Mouse (Mus musculus) c-Kit-positive CD71-positive TER-119-positive erythroid progenitor cells, embryonic 14.5 days (primary cell): ENCODE measurements around the gene H2afy.

Source experiments
- DNase-seq: peaks from one replicate; pipeline ENCODE4 v3.0.0-alpha.2; 2013; ENCODE audit warnings: low spot score

H2afy gene

DNA sequence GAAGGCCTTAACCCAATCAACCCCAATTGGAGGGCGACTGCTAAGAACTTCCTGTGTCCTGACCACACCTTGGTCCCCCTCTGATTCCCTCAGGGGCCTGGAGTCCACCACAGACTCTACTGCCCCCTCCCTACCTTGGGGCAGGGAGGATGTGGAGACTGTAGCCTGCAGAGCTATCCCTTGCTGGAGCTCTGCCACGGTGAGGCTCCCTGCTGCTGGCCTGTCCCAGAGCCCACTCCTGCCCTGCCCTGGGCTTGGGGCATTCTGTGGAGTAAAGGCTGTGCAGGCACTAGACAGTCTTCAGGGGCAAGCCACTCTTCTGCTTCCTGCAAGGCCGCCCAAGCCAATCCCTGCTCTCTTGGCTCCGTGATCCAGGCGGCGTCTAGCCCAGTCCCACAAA is 24.6 kb downstream of the H2afy start:
- DNase-seq = no peak

DNA sequence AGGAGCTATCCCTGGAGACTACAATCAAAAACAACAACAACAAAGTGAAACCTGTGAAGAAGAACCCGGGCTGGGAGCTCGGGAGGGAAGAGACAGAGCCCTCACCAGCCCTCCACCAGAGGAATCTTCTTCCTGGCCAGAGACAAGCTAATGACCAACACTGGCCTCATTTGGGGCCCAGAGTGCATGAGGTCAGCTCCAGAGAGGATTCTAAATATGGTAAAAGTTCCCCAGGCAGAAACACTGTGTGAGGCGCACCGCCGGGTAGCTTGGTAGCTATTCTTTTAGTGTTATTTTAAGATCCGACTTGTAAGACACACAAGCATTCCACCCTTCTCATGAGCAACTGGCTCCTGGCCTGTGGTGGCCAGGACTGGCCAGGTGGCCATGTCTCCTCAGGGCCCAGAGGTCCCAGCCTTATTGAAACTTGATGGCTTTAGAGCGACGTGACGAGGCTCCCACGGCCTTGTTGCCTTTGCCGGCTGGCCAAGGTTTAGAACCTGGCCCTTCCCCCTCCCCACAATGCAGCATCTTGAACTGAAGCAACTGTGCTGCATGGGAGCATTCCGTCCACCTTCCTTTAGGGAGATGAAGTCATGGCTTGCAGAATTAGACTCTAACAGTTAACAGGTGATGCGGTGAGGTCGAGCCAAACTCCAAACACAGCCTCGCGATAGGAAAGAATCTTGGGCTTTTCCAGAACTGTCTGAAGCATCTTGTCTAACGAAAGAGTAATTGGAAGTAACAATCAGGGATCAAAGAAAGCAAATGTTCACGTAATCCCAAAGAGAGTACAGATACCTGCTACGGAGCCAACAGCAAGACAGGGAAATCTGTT is 25.2 kb downstream of the H2afy start:
- DNase-seq = no peak

DNA sequence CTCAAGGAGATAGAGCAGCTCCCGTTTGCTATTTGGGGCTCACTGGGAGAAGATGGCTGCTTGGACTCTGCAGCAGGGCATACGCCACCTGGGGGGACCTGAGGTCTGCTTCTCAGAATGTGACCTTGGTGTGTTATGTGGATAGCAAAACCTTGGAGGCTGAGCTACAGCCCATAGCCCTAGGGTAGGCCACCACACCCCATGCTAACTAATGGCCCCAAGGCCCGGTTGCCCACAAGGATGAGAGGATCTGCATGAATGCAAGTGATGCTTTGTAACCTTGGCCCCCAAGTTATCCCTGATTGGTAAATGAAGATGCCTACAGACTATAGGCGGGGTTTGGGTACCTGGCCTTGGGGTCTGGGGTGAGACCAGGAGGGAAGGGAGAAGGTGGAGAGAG is 26.5 kb downstream of the H2afy start:
- DNase-seq = no peak

DNA sequence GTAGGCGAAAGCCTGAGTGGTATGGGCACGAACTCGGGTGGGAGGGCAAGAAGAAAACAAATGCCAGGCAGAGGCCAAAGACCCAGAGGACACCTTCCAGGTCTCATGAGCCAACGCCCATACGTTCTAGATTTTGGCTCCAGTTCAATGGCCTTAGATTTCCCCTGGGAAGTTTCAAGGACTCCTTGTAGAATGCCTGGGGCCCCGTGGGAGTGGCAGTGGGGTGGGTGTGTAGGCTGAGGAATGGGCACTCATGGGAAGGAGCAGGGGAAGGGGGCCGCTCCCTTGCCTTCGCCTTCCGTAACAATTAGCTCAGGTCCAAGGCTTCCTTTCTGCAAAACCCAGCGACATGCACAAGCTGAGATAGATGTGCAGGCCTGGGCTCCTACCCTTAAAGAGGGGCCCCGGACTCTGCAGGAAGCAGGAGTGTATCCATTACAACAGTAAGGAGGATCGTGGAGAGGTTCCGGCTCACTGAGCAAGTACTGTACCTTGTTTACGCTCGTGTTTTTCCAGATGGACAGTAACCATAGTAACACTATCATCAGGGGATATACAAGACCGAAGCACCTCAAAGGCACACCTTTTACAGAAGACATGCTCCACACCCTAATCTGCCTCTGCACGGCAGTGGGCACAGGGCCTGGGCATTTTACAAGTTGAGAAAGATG is 27.2 kb downstream of the H2afy start:
- DNase-seq = no peak

- DNase-seq = no peak
Measured at GRCm38 (mm10) chr13:56104971-56105391, 31.2 kb downstream of the H2afy start.

DNA sequence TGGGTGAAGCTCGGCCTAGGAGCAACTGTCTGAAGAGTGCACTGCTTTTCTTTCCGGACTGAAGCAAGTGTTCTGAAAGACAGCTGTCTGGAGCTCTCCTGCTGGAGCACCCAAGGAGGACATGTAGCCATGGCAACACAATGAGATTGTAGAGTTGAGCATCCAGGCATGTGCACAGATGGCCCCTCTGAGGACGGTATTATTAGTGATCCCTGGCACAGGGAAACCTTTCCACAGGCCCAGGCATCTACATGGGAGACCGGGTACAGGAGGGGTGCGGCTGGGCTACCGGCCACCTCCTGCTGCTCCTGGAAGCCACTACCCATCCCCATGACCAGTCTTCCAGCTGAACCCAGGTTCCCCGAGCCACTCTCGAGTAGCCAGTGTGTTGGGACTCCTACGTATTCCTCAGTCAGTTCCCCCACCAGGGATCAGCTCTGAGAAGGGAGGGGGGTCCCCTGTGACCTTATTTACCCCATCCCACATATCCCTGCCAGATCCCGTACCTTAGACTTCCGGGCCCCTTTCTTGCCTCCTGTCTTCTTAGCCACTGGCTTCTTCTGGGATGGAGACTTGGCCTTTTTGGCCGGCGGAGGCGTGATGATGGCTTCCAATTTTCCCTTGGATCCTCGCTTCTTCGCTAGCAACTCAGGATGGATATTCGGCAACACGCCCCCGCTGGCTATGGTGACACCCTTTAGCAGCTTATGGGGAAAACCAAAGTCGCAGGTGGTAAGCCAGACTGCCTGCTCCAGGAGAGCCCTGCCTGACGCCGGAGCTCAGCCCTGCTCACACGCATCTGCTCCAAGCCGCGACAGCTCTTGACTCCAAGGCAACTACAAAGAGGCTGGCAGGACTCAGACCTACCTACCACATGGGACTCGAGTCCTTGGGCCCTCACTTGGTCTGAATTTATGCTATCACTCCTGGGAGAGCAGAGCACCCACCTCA is 32.1 kb downstream of the H2afy start:
- no peak for DNase-seq

DNA sequence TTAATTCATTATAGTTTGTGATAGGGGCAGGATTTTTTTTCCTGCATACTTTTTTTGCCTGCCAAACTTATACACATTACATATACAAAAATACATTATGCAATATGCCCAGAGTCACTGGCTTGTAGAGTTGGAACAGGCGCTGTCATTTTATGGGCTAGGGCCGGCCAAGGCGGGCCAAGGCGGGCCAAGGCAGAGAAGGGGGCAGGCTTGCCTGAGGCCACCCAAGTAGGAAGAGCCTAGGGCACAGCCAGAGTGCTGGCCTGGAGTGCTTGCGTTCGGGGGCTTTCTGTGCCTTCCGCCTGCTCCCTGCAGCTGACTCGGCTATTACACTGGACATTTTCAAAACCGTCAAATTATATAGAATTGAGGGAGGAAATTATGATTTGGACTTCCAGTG is 34.0 kb downstream of the H2afy start:
- DNase-seq = no peak

DNA sequence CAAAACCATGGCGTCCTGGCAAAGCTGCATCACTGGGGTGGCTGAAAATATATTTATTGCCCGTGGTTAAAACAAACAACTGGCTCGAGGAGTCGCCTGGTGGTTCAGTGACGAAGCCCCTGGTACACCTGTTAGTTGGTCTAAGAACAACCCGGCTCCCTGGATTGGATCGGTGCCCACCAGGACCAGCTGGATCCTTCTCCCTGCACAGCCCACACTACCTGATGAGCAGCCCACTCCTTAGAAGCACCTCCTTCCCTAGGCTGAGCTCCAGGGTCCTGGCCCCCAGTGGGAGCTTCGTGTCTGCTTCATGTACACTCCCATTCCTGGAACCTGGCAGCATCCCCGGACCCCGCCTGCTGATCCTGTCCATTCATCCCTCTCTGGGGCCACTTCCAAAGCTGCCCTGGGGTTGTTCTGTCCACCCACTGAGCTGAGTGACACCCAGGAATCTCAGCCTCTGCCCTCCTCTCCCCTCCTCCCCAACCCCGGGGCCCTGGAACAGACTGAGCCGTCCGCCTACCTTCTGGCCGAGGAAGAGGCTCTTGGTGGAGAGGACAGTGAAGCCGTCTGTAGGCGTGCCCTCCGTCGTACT is 40.5 kb downstream of the H2afy start:
- DNase-seq = no peak

- no peak for DNase-seq
Measured at GRCm38 (mm10) chr13:56094544-56094943, 41.6 kb downstream of the H2afy start.

GRCm38 (mm10) chr13:56093680-56094079 is 42.5 kb downstream of the H2afy start:
- DNase-seq = no peak

GRCm38 (mm10) chr13:56092606-56093005 is 43.6 kb downstream of the H2afy start:
- DNase-seq = no peak

DNA sequence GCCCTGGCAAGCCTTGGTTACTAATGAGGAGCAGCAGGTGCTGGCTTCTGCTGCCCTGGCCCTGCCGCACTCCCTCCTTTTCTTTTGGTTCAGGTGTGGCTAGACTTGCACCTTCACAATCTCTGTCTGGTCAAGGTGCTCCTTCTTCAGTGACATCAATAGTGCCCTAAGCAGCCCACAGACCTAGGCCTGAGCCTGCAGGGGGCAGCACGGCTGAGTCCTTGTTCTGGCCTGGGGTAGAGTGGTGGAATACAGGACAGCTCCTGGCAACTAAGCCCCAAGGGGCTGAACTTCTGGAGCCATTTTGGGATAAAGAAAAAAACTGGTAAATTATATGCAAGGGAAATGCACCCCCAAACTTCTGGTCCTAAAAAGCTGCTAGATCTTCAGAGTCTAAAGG is 45.6 kb downstream of the H2afy start:
- no peak for DNase-seq

DNA sequence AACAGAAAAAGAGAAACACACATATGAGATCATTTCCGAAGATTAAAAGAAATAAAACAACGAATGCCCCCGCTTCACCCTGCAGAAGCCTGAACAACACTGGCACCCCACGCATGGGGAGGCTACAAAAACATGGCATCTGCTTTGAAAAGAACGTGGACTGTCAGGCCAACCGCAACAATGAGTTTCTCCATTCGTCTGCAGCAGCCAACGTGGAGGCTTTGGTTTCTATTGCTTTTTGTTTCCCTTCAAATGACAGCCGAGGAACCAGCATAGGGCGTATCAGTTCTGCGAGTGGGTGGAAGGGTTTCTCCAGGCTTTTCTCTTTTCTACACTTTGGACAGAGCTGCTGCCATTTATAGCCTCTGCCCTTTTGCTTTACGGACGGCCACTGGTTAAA is 47.6 kb downstream of the H2afy start:
- no peak for DNase-seq

DNA sequence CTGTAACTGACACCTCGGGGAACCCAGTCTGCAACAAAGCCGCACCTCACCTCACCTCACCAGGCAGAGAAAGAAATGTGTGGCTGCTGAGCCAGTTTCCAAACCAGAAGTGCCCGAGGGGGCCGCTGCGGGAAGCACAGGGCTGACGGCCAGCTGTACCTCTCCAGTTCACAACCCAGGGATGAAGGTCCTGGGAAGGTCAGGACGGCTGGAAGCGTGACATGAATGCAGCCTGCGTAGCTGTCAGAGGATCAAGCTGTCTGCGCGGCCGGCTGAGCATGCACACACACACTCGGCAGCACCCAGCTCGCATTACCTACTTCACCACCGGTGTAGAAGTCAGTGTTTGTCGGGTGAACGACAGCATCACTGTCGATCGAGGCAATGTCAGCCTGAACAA is 48.2 kb downstream of the H2afy start:
- no peak for DNase-seq

GRCm38 (mm10) chr13:56084146-56084905 is 51.8 kb downstream of the H2afy start:
- DNase-seq = no peak

- DNase-seq = no peak
Measured at GRCm38 (mm10) chr13:56081656-56082055, 54.5 kb downstream of the H2afy start.

GRCm38 (mm10) chr13:56079616-56080015 is 56.5 kb downstream of the H2afy start:
- DNase-seq = no peak

DNA sequence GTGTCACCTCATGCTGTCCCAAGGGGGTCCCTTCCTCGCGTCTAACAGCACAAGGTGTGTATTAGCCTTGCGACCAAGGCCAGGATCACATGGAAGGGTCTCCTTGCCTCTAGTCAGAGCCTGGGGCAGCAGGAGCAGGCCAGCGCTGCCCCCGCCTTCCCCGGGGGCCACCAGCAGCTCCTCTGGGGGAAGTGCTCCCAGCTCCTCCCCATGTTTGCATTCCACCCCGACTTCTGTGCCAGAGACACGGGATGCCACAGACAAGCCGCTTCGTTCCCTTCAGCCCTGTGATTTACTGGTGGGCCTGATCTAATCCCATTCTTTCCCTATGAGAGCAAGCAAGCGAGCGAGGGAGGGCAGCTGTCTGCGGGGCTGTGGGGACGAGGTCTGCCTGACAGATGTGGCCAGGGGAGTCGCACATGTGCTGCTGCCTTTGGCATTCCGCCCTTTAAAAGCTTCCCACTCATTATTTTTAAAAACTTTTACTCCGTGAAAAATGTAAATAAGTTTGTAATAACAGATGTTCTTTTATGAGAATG is 57.4 kb downstream of the H2afy start:
- DNase-seq = no peak

GRCm38 (mm10) chr13:56075930-56076329 is 60.2 kb downstream of the H2afy start:
- DNase-seq = no peak

DNA sequence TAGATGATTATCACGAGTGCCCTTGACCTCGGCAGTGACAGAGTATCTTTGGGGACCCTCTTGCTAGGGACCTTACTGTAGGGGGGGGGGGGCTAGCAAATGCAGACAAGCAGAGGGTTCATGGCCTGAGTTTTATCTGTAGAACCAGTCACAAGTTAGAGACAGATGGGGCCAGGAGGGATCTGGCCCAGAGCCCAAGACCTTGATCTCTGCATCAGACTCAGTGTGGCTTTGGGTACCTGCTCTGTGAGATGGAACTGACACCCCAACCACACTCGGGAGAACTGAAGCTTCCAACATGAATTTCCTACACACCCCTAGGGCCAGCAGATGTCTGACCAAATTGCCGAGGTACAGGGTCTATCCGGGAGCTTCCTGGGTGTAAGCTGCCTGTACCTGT is 63.0 kb downstream of the H2afy start:
- DNase-seq = no peak

DNA sequence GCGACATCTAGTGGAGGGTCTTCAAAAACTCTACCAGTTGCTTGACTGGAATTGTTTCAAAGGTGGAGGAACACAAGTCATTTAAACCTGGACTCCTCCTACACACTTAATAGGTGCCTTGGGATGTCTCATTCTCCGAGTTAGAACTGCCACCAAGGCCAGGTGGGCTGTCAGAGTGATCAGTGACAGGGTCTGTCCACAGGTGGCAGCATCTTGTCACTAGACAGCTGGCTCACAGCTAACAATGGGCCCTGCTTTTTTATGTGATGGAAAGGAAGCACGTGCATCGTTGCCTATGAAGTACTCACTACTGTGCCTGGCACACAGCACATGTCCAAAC is 63.9 kb downstream of the H2afy start:
- no peak for DNase-seq
